Mouse (Mus musculus): ENCODE data around the gene Gm2163.
"Not testable (repeated sequence)": the region's sequence is repeated elsewhere in the genome, so short reads cannot be mapped to it uniquely, and the experiment has no call there.

Gm2163 gene

GRCm38 (mm10) chr4:42466452-42466851 is at the start of gene Gm2163:
Gene Gm2163, plus strand, starts transcription at chr4:42466752.
- not testable (repeated sequence) for DNase-seq

- not testable (repeated sequence) for DNase-seq
Observed at GRCm38 (mm10) chr4:42439078-42439477, 27.5 kb upstream of the Gm2163 start, which contains the start of gene Gm21586. Gene Gm21586, plus strand, starts transcription at chr4:42439378.

- DNase-seq: not testable (repeated sequence)
Observed at GRCm38 (mm10) chr4:42528075-42528474, 61.5 kb downstream of the Gm2163 start, which contains the start of gene Fam205a2. Gene Fam205a2, minus strand, starts transcription at chr4:42528175.

- DNase-seq: not testable (repeated sequence)
Observed at GRCm38 (mm10) chr4:42611895-42612294, 145.3 kb downstream of the Gm2163 start, which contains the start of gene Gm10591. Gene Gm10591, plus strand, starts transcription at chr4:42612195.

GRCm38 (mm10) chr4:42629419-42629818 is 162.9 kb downstream of the Gm2163 start, which contains the start of gene Gm2564:
Gene Gm2564, plus strand, starts transcription at chr4:42629719.
- DNase-seq: not testable (repeated sequence)

Measured in retina, postnatal 1 day (tissue).